Mouse (Mus musculus): ENCODE data around the gene Slc35f6. TPM values are rescaled to one million over a fixed set of nuclear protein-coding genes. Genes with fewer than 3 reads are reported as not detected.

Gene Slc35f6
- total RNA-seq, 1 experiment from 2014 or later = 51.4 TPM

- DNase-seq = no peak
Measured at GRCm38 (mm10) chr5:30701866-30702265, 54.1 kb downstream of the Slc35f6 start.

Small RNA genes within 50 kb of the gene (microRNA-seq; reads per million reads assigned to microRNA genes)
- gene Mir5625 = 0.34 to 0.36 reads per million in 2 experiments

Other genes with a start within 250 kb of the Slc35f6 start
- 0.09 TPM in 1 of 2 replicates, not detected in the other for gene Otof, start 186.0 kb upstream of the Slc35f6 start, total RNA-seq (2021)
- gene 1700001C02Rik, start 181.9 kb upstream of the Slc35f6 start, total RNA-seq (2021) = not detected in 2 replicates
- gene Cib4, start 102.1 kb upstream of the Slc35f6 start, total RNA-seq (2021) = 2.2 TPM in 2 replicates
- gene Kcnk3, start 59.8 kb upstream of the Slc35f6 start, total RNA-seq (2021) = 1,220 and 1,477 TPM in 2 replicates
- gene Cenpa, start 18.8 kb downstream of the Slc35f6 start, total RNA-seq (2021) = 15.1 and 19.2 TPM in 2 replicates
- 0.57 and 1.3 TPM in 2 replicates for gene Dpysl5, start 63.6 kb downstream of the Slc35f6 start, total RNA-seq (2021)
- gene Mapre3, start 166.7 kb downstream of the Slc35f6 start, total RNA-seq (2021) = 51.8 and 62.9 TPM in 2 replicates
- 49.2 and 52.8 TPM in 2 replicates for gene Tmem214, start 220.1 kb downstream of the Slc35f6 start, total RNA-seq (2021)
- 12.1 and 17.3 TPM in 2 replicates for gene Agbl5, start 240.8 kb downstream of the Slc35f6 start, total RNA-seq (2021)

Data from adrenal gland, postnatal 25 days (tissue).